Mouse (Mus musculus): ENCODE results near the gene Tenm3.

- TF ChIP-seq POLR2A (IDR thresholded peaks at IDR 0.05; ENCODE audit: insufficient read length, low read depth) (no peak), TCF12 (IDR thresholded peaks at IDR 0.05; ENCODE audit: insufficient read depth, poor library complexity, severe bottlenecking) (no peak), MAX (IDR thresholded peaks at IDR 0.05; ENCODE audit: low read depth) (no peak), POLR2AphosphoS2 (IDR thresholded peaks at IDR 0.05; ENCODE audit: insufficient read length, low read depth) (no peak), E2F4 (IDR thresholded peaks at IDR 0.05; ENCODE audit: insufficient read depth) (no peak)
These were observed 51.0 kb downstream of the Tenm3 start for GRCm38 (mm10) chr8:48792587-48793326.
